Mouse (Mus musculus) left cerebral cortex, adult 8-10 months (tissue): ENCODE results near the gene Sdsl. TPM values are rescaled to one million over a fixed set of nuclear protein-coding genes. Genes with fewer than 3 reads are reported as not detected.
A peak's percentile ranks its signal among the peaks of the same experiment; 100 is the strongest.

ENCODE experiments used
- DNase-seq, 2 experiments: peaks; one replicate each; pipeline ENCODE4 v3.0.0; 2022; ENCODE audit warnings: low spot score in 2 of 2
- total RNA-seq, 4 experiments: library from RNA; stranded (reverse); gene quantifications; 2 replicates each; pipeline ENCODE4 v1.2.4; 2022

Sdsl gene
- total RNA-seq, 4 experiments from 2014 or later, result 4.2 to 7.8 (median 6.2) TPM

GRCm38 (mm10) chr5:120456841-120457554, 15.6 kb downstream of the Sdsl start:
- DNase-seq, result no peak

- no peak for DNase-seq
Measured at GRCm38 (mm10) chr5:120456253-120456652, 16.4 kb downstream of the Sdsl start.

GRCm38 (mm10) chr5:120454756-120455337, 17.8 kb downstream of the Sdsl start:
- DNase-seq, result no peak

GRCm38 (mm10) chr5:120447305-120447704, 25.3 kb downstream of the Sdsl start:
- no peak for DNase-seq

- DNase-seq, result peak; percentile 58 to 85
Measured at GRCm38 (mm10) chr5:120440733-120441132, 31.9 kb downstream of the Sdsl start.

- DNase-seq, result no peak
Measured at GRCm38 (mm10) chr5:120439887-120440670, 32.5 kb downstream of the Sdsl start.

- DNase-seq, result no peak
Measured at GRCm38 (mm10) chr5:120438991-120439710, 33.5 kb downstream of the Sdsl start.

- DNase-seq, result no peak
Measured at GRCm38 (mm10) chr5:120438469-120438868, 34.1 kb downstream of the Sdsl start.

GRCm38 (mm10) chr5:120437986-120438385, 34.6 kb downstream of the Sdsl start:
- no peak for DNase-seq

- no peak for DNase-seq
Measured at GRCm38 (mm10) chr5:120437539-120437938, 35.1 kb downstream of the Sdsl start.

GRCm38 (mm10) chr5:120436885-120437495, 35.6 kb downstream of the Sdsl start:
- DNase-seq, result no peak

- DNase-seq, result no peak
Measured at GRCm38 (mm10) chr5:120435731-120436501, 36.7 kb downstream of the Sdsl start.

GRCm38 (mm10) chr5:120435006-120435681, 37.5 kb downstream of the Sdsl start:
- DNase-seq, result no peak

- DNase-seq, result no peak
Measured at GRCm38 (mm10) chr5:120434231-120434735, 38.3 kb downstream of the Sdsl start.

GRCm38 (mm10) chr5:120433135-120433760, 39.4 kb downstream of the Sdsl start:
- DNase-seq, result no peak

- DNase-seq, result no peak
Measured at GRCm38 (mm10) chr5:120432486-120433015, 40.1 kb downstream of the Sdsl start.

- no peak for DNase-seq
Measured at GRCm38 (mm10) chr5:120431649-120432485, 40.7 kb downstream of the Sdsl start, which contains the start of gene Lhx5. Gene Lhx5, plus strand, starts transcription at chr5:120431699.
